Mouse (Mus musculus): ENCODE results near the gene Msto1. TPM values are rescaled to one million over a fixed set of nuclear protein-coding genes. Genes with fewer than 3 reads are reported as not detected.

The Msto1 gene
- total and polyA plus RNA-seq, 3 experiments = 59.7 to 70.7 (median 70.2) TPM

- H3K4me3 ChIP-seq (replicated peaks in 1 of 3; ENCODE audit: low read depth in 2 of 3, low read length in 2 of 3, poor library complexity in 1 of 3) = peak within 1 kb of the TSS; percentile 81 to 88 (median 82)
- peak within 1 kb of the TSS; percentile 82 for H3K9ac ChIP-seq (ENCODE audit: insufficient read depth, low read depth)
- H3K27ac ChIP-seq (ENCODE audit: insufficient read depth, low read depth) = peak within 1 kb of the TSS; percentile 88
- H3K4me2 ChIP-seq (ENCODE audit: insufficient read depth, low read depth, poor library complexity, severe bottlenecking) = peak within 1 kb of the TSS; percentile 92
- peaks cover 58% of the 10 kb centered on the region for H3K79me2 ChIP-seq (replicated peaks; ENCODE audit: control insufficient read depth, extremely low read depth, insufficient read depth, poor library complexity, severe bottlenecking)
- in situ Hi-C loops (cut with MboI; ENCODE audit: low pct_ligation_motif_present, low pct_unique_long_range_greater_than_20kb, low sequenced_read_pairs) (no loop called here), dilution Hi-C loops (cut with MboI; ENCODE audit: extremely low pct_ligation_motif_present, extremely low pct_unique_long_range_greater_than_20kb, low sequenced_read_pairs) (no loop called here)
- TF ChIP-seq NRF1 (IDR thresholded peaks at IDR 0.05; ENCODE audit: low read depth, low read length) (no peak; the same call in 1 of the 2 replicates), RCOR1 (conservative IDR thresholded peaks at IDR 0.05; ENCODE audit: low read depth, low read length) (no peak; the same call in 1 of the 2 replicates), JUN (IDR thresholded peaks at IDR 0.05; ENCODE audit: insufficient read depth, low read depth, low read length) (no peak), USF1 (IDR thresholded peaks at IDR 0.05; ENCODE audit: low read depth, low read length) (no peak), CTCF (conservative IDR thresholded peaks at IDR 0.05 in 1 of 2, IDR thresholded peaks at IDR 0.05 in 1 of 2; ENCODE audit: low read depth in 2 of 2, low read length in 2 of 2) (no peak; a peak in 1 of 4 replicates), TBP (conservative IDR thresholded peaks at IDR 0.05; ENCODE audit: low read depth, low read length) (no peak), ZMIZ1 (IDR thresholded peaks at IDR 0.05; ENCODE audit: low read depth, low read length) (no peak), USF2 (conservative IDR thresholded peaks at IDR 0.05; ENCODE audit: low read depth, low read length) (no peak), POLR2A (IDR thresholded peaks at IDR 0.05; ENCODE audit: low read depth, low read length) (no peak), CHD2 (IDR thresholded peaks at IDR 0.05; ENCODE audit: low read length) (peak; percentile 84), NELFE (IDR thresholded peaks at IDR 0.05; ENCODE audit: low read depth, low read length) (peak; percentile 53), TCF12 (IDR thresholded peaks at IDR 0.05; ENCODE audit: low read depth, low read length) (peak; percentile 58), GABPA (IDR thresholded peaks at IDR 0.05; ENCODE audit: insufficient replicate concordance, low read depth, low read length) (no peak), SMC3 (IDR thresholded peaks at IDR 0.05; ENCODE audit: low read depth, low read length) (no peak), ZKSCAN1 (IDR thresholded peaks at IDR 0.05; ENCODE audit: borderline replicate concordance, low read depth, low read length) (no peak), CHD1 (IDR thresholded peaks at IDR 0.05; ENCODE audit: low read depth, low read length) (peak; percentile 69; the same call in 1 of the 2 replicates), E2F4 (IDR thresholded peaks at IDR 0.05; ENCODE audit: insufficient replicate concordance, low read depth, low read length) (no peak), POLR2AphosphoS2 (IDR thresholded peaks at IDR 0.05; ENCODE audit: low read depth, low read length) (no peak), MAFK (IDR thresholded peaks at IDR 0.05; ENCODE audit: insufficient replicate concordance, low read length) (no peak), UBTF (IDR thresholded peaks at IDR 0.05; ENCODE audit: low read depth, low read length) (no peak; the same call in 1 of the 2 replicates), KAT2A (IDR thresholded peaks at IDR 0.05; ENCODE audit: insufficient replicate concordance, low read length) (no peak; the same call in 1 of the 2 replicates), MXI1 (IDR thresholded peaks at IDR 0.05; ENCODE audit: low read depth, low read length) (no peak; the same call in 1 of the 2 replicates), IRF4 (IDR thresholded peaks at IDR 0.05; ENCODE audit: low read depth, low read length) (peak; percentile 53; the same call in 1 of the 2 replicates), ELF1 (IDR thresholded peaks at IDR 0.05; ENCODE audit: low read depth, low read length) (peak; percentile 46; the same call in 1 of the 2 replicates), ZC3H11A (IDR thresholded peaks at IDR 0.05; ENCODE audit: low read depth, low read length) (no peak), SIN3A (IDR thresholded peaks at IDR 0.05; ENCODE audit: low read length) (peak; percentile 78), MEF2A (IDR thresholded peaks at IDR 0.05; ENCODE audit: borderline replicate concordance, low read depth, low read length) (no peak), PAX5 (IDR thresholded peaks at IDR 0.05; ENCODE audit: low read length) (no peak), MAX (IDR thresholded peaks at IDR 0.05; ENCODE audit: low read length) (peak; percentile 69), RAD21 (IDR thresholded peaks at IDR 0.05; ENCODE audit: low read depth, low read length) (no peak; the same call in 1 of the 2 replicates), BHLHE40 (IDR thresholded peaks at IDR 0.05; ENCODE audit: low read depth, low read length) (0 out of 2 replicates have a peak, but pooled peaks have one; percentile 23), MAZ (IDR thresholded peaks at IDR 0.05; ENCODE audit: low read depth, low read length) (peak; percentile 76), EP300 (IDR thresholded peaks at IDR 0.05; ENCODE audit: low read length) (no peak), ZNF384 (IDR thresholded peaks at IDR 0.05; ENCODE audit: low read depth, low read length) (no peak), JUND (conservative IDR thresholded peaks at IDR 0.05; ENCODE audit: low read depth, low read length) (no peak), ETS1 (conservative IDR thresholded peaks at IDR 0.05; ENCODE audit: low read depth, low read length) (0 out of 2 replicates have a peak, but pooled peaks have one; percentile 12), MYC (IDR thresholded peaks at IDR 0.05; ENCODE audit: low read depth, low read length) (no peak), HCFC1 (IDR thresholded peaks at IDR 0.05; ENCODE audit: low read depth, low read length) (peak; percentile 59)
- no peaks in the 10 kb centered on the region for H3K9me3 ChIP-seq (replicated peaks; ENCODE audit: low read length)
- H3K4me1 ChIP-seq (ENCODE audit: control insufficient read depth in 1 of 2, insufficient read depth in 2 of 2) = peaks cover 4 to 37% of the 10 kb centered on the region in 2 experiments; a peak in 3 of 4 replicates
- peaks cover 0 to 10% of the 10 kb centered on the region in 2 experiments for H3K36me3 ChIP-seq (replicated peaks in 1 of 2; ENCODE audit: control insufficient read depth in 1 of 2, insufficient read depth in 1 of 2, low read length in 1 of 2)
- H3K27me3 ChIP-seq (replicated peaks) = no peaks in the 10 kb centered on the region
- DNase-seq (ENCODE audit: extremely low read depth) = peak; percentile 74
Measured at GRCm38 (mm10) chr3:88950576-88951326, 37.0 kb upstream of the Msto1 start, which contains the start of the genes Ash1l and Dap3. Gene Ash1l (plus strand): TSS chr3:88950622. Gene Dap3 (minus strand): TSS chr3:88951181.
